Mouse (Mus musculus) macrophage (primary cell): ENCODE data around the gene Irs1. TPM values are rescaled to one million over a fixed set of nuclear protein-coding genes. Genes with fewer than 3 reads are reported as not detected.

Experiments
- H3K27ac ChIP-seq: fragments of 350-480 bp; formaldehyde crosslinking; 2 replicates; pipeline ENCODE4 v1.9.0; 2021
- H3K36me3 ChIP-seq: fragments of 350-480 bp; formaldehyde crosslinking; 2 replicates; pipeline ENCODE4 v1.9.0; 2021; ENCODE audit errors: inconsistent target
- H3K4me3 ChIP-seq: fragments of 350-480 bp; formaldehyde crosslinking; 2 replicates; pipeline ENCODE4 v1.9.0; 2021; ENCODE audit errors: inconsistent target
- H3K79me2 ChIP-seq: fragments of 350-480 bp; formaldehyde crosslinking; 2 replicates; pipeline ENCODE4 v1.9.0; 2021; ENCODE audit errors: inconsistent target
- WGBS: methylation state at CpG from one replicate; pipeline ENCODE4 v1.1.7; 2026; ENCODE audit warnings: inconsistent platforms; ENCODE audit not compliant: missing documents; 5-methylcytosine and 5-hydroxymethylcytosine counted together
- polyA plus RNA-seq: library from polyadenylated mRNA; stranded (reverse); fragments of 250-400 nt; gene quantifications from 3 replicates; pipeline ENCODE4 v1.2.4, GENCODE M21; 2018; ENCODE audit warnings: inconsistent platforms

Gene Irs1
- polyA plus RNA-seq, 1 experiment from 2014 or later, result not detected

DNA sequence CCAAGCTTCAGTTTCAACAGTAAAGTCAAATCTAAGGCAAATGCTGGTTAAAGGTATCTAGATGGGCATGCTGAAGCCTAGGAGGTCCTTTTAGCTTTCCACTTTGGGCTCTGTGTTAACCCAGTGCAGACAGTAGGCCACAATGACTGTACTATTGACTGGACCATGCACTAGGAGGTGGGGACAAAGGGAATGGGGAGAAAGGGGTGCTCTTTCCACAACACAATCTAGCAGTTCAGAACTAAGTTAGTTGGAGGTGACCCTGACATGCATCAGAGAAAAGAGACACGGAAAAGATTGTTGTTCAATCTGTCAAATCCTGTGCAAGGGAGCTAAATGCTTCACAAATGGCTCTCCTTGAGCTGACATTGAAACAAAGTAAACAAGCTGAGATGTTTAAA, 7.3 kb downstream of the Irs1 start:
- peak overlapping the region; percentile 15; the same call in 1 of the 2 replicates for H3K4me3 ChIP-seq
- H3K27ac ChIP-seq, result no peak overlapping the region
- 83% methylated on average over 1 of the region's 1 CpGs for WGBS
- H3K79me2 ChIP-seq, result no peaks in the 10 kb centered on the region
- H3K36me3 ChIP-seq, result no peaks in the 10 kb centered on the region

DNA sequence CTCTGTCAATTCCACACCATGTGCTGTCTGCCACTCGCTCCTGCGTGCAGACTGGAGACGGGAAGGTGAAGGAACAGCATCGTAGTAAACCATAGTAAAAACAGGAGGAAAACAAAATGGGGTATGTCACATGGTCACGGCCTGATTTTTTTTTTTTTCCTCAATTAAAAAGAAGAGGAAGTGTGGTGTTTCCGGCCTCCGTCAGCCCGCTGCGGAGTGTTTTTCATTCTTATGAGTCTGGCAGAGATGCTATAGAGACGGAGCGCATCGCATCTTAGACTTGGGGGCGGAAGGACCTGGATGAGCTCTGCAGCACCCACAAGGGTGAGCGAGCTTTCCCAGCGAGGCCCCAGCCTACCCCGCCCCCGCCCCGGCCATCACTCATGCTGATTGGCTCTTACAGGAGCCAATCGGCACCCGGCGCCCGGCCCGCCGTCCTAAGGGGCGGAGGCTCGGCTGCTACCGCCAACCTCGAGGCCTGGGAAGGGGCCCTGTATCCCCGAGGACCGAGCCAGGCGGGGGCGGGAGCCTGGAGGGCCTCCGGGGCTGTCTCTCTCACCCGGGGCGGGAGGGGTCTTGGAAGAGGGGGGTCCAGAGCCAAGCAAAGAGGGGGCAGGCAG, 8.1 kb downstream of the Irs1 start:
- H3K27ac ChIP-seq, result peak overlapping the region; percentile 21; the same call in 1 of the 2 replicates
- H3K36me3 ChIP-seq, result no peaks in the 10 kb centered on the region
- H3K79me2 ChIP-seq, result no peaks in the 10 kb centered on the region
- peak overlapping the region; percentile 26 for H3K4me3 ChIP-seq
- WGBS, result 2% methylated on average over 35 of the region's 35 CpGs

DNA sequence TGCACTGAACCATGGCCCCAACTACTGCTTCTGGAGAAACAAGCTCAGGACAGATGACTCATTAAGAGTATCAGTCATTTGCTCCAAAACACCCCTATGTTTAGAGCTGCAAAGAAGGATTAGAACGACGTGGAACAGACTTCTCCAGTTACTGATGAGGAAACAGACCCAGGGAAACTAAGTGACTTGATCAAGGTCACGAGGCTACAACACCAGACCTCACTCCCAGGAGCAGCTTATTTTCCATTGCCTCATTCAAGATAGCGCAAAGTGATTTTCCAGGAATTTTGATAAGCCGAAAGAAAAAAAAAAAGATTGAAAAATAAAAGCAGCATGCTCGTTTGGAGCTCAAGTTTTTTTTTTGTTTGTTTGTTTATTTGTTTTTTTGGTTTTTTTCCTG, 9.4 kb downstream of the Irs1 start:
- H3K79me2 ChIP-seq, result no peaks in the 10 kb centered on the region
- no peak overlapping the region for H3K4me3 ChIP-seq
- no peak overlapping the region for H3K27ac ChIP-seq
- 93% methylated on average over 6 of the region's 6 CpGs for WGBS
- H3K36me3 ChIP-seq, result no peaks in the 10 kb centered on the region

DNA sequence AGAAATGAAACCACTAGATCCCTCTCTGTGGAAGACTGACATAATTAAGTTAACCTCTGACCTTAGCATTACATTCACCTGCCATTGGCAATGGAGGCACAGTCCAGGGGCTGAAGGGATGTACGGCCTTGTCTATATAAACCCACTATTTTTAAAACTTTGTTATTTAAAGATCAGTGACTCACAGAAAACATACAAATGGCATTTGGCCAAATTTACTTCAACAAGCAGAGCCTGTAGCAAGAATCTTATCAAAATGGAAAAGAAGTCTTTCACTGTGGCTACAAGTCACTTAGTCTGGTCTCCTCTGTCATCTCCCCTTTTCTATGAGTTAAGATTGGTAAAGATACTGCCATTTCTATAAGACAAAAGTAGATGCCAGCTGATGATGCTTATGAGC, 11.4 kb downstream of the Irs1 start:
- Histone ChIP-seq H3K79me2 (no peaks in the 10 kb centered on the region), H3K36me3 (no peaks in the 10 kb centered on the region), H3K27ac (no peak overlapping the region), H3K4me3 (no peak overlapping the region)
- 100% methylated on average over 1 of the region's 1 CpGs for WGBS

DNA sequence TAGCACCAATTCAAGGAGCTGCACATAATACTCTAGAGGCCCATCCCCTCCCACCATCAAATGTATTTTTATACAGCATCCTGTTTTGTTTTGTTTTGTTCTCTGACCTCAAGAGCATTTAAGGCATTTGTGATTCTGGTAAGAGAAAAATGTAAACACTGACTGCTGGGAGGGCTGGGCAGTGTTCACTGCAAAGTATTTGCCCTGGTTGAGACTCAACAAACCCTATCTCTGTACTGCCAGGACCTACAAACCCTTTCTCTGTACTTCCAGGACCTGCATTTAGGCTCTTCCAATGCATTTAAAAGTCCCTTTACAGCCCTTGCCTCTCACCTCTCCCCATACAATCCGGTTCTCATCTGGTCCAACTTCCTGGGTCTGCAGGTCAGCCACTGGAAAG, 16.9 kb downstream of the Irs1 start:
- no peaks in the 10 kb centered on the region for H3K36me3 ChIP-seq
- no CpG with 5 or more reads among the region's 1 CpGs for WGBS
- no peak overlapping the region for H3K27ac ChIP-seq
- H3K4me3 ChIP-seq, result no peak overlapping the region
- no peaks in the 10 kb centered on the region for H3K79me2 ChIP-seq

DNA sequence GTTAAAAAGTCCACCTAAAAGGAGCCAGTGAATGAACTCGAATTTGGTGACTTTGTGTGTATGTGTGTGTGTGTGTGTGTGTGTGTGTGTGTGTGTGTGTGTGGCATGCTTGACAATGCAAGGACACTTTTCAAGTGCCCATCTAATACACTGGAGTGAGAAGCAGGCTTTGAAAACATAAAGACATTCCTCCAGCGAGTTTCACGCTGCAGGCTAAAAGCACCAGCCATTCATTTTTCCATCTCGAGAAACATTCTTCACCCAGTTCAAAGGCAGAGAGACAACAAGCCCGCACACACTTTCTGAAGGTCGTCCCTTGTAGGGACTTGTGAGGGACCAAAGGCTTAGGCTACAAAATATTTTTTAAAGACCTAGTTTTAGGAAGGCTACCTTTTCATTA, 17.7 kb downstream of the Irs1 start:
- Histone ChIP-seq H3K27ac (no peak overlapping the region), H3K79me2 (no peaks in the 10 kb centered on the region), H3K36me3 (no peaks in the 10 kb centered on the region), H3K4me3 (no peak overlapping the region)
- 79% methylated on average over 6 of the region's 6 CpGs for WGBS

DNA sequence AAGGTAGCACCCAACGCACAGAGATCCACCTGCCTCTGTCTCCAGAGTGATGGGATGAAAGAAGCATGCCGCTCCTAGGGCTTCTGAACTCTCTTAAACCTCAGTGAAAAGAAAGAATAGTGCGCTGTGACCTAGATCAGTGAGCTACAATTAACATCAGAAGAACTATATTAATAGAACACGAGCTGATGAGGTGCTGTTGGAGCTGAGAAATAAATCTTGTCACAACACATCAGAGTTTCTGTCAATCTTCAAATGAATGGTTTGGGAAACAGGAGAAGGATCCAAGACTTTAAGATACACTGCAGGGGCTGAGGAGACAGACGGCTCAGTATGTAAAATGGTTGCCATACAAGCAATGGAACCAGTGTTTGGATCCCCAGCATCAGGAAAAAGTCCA, 19.0 kb downstream of the Irs1 start:
- Histone ChIP-seq H3K4me3 (no peak overlapping the region), H3K36me3 (no peaks in the 10 kb centered on the region), H3K27ac (no peak overlapping the region), H3K79me2 (no peaks in the 10 kb centered on the region)
- WGBS, result 92% methylated on average over 5 of the region's 5 CpGs

DNA sequence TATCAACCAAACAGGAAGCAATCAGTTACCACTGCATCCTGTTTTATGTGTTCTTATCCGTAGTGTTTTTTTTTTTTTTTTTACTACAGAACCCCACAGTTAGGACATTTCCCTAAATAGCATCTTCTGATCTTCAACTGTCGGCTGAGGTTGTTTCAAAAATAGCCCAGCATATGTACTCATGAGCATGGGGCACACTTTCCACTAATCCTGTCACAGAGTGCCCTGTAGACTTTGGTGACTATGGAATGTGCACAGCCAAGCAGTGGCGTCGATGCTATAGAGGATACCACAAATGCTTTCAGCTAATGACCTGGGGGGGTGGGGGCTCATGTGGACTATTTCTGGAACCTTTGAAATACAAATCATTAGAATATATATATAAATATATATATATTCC, 23.7 kb downstream of the Irs1 start:
- WGBS, result 8% methylated on average over 4 of the region's 4 CpGs
- Histone ChIP-seq H3K36me3 (no peaks in the 10 kb centered on the region), H3K4me3 (no peak overlapping the region), H3K79me2 (no peaks in the 10 kb centered on the region), H3K27ac (no peak overlapping the region)

DNA sequence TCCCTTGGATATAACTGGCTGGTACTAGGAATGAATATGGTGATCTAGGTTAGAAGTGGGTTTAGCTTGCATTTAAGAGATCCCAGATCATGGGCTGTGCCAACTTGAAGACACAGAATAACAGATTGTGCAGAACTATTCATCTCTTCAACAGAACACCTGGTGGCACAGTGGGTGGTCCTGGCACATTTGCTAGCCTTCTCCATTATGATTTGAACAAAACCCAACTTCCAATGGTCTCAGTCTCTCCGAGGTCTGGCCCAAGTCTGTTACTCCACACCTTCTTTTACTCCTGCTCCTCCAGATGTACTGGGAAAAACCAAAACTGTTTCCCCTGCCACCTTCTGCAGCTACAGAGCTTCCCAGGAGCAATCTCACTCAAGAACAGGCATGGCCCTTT, 28.9 kb downstream of the Irs1 start:
- no peak overlapping the region for H3K4me3 ChIP-seq
- 90% methylated on average over 1 of the region's 1 CpGs for WGBS
- H3K79me2 ChIP-seq, result no peaks in the 10 kb centered on the region
- no peaks in the 10 kb centered on the region for H3K36me3 ChIP-seq
- no peak overlapping the region for H3K27ac ChIP-seq

DNA sequence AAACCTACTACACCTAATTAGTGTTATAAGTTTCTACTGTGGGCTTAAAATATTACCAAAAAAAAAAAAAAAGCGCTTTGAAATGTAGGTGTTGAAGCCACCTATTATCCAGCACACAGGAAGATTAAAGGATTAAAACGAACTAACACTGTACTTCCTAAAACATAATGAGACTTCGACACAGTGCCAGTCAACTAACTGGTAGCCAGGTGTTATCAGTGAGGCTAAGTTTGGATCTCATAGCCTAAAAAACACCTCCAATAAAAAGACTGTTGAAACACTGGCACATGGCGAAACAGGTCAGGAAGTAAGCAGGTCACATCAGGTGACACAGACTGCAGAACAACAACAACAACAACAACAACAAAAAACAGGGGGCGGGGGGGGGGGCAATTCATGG, 29.6 kb downstream of the Irs1 start:
- Histone ChIP-seq H3K4me3 (no peak overlapping the region), H3K27ac (no peak overlapping the region), H3K79me2 (no peaks in the 10 kb centered on the region), H3K36me3 (no peaks in the 10 kb centered on the region)
- 84% methylated on average over 5 of the region's 5 CpGs for WGBS

DNA sequence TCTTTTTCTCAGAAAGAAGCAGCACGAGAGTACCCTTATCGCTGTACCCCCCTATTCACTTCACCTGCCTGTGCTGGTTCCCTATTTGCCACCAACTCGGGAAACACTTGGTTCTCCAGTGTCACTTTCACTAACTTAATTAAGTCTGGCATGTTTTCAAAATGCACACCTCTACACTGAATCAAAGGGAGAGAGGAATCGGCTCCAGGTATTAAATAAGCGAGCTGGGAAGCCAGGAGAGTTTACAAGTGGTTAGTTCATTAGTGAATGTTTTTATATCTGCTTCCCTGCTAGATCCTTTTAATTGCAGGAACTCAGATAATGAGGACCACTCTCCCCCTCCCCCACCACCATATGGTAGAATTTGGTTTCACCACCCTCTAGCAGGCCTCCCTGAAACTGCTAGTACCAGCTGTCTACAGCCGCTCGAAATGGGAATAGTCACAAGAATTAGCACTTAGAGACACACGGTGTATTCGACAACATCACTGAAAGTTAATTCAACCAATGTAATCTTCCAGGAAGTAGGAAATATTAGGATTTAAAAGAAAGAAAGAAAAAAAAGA, 30.1 kb downstream of the Irs1 start:
- Histone ChIP-seq H3K79me2 (no peaks in the 10 kb centered on the region), H3K4me3 (no peak overlapping the region), H3K27ac (no peak overlapping the region), H3K36me3 (no peaks in the 10 kb centered on the region)
- 65% methylated on average over 9 of the region's 9 CpGs for whole genome bisulfite sequencing

DNA sequence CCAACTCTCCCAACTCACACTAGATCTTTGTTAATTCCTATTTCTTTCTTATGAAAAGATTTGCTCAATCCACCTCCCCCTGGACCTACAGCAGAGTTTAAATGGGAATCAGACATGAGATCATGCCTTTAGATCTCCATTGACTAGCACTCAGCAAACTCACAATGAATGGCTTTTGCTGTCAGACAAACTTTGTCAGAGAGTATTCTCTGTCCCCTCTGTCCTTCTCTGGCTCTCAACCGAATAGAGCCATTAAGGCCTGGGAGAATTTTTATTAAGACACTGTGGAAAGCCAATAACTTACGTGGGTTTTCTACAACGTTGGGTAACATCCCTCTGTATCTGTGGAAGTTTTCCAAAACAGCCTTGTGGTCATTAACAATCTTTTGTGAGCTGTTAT, 31.2 kb downstream of the Irs1 start:
- H3K4me3 ChIP-seq, result no peak overlapping the region
- 74% methylated on average over 3 of the region's 3 CpGs for WGBS
- no peak overlapping the region for H3K27ac ChIP-seq
- no peaks in the 10 kb centered on the region for H3K79me2 ChIP-seq
- H3K36me3 ChIP-seq, result no peaks in the 10 kb centered on the region

DNA sequence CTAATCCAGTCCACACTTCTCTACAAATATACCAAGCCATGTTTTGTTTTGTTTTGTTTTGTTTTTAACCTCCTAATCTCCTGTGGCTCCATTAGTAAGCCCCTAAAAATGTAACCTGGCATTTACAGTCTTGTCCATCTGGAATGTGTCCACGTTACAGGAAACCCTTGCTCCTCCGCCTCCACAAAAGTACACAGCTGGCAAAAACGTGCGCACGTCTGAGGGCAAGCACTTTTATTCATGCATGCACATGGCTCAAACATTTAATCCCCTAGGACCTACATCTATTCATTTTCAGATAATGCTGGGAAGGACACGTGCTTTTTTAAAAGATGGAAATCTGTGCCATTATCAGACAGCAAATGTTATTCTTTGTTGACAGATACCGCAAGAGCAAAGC, 32.9 kb downstream of the Irs1 start:
- Histone ChIP-seq H3K4me3 (no peak overlapping the region), H3K27ac (no peak overlapping the region), H3K36me3 (no peaks in the 10 kb centered on the region), H3K79me2 (no peaks in the 10 kb centered on the region)
- 75% methylated on average over 7 of the region's 7 CpGs for WGBS

DNA sequence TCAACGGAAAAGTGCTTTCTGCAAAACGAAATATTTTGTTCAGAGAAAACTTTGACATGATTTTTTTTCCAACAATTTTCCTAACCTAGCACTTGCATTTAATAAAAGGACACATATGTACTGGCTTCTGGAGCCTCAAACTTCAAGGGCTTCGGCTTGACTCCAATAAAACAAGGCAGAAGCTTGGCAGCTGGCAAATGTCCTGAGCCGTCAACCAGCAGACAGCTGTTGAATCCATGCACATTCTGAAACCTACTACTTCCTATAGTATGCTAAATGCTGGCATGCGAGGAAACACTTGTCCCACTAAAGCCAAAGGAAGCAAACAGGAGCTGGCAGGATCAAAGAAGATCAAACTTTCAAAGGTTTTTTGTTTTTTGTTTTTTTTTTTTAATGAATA, 33.8 kb downstream of the Irs1 start:
- no peaks in the 10 kb centered on the region for H3K36me3 ChIP-seq
- 60% methylated on average over 5 of the region's 5 CpGs for WGBS
- H3K27ac ChIP-seq, result no peak overlapping the region
- H3K4me3 ChIP-seq, result no peak overlapping the region
- H3K79me2 ChIP-seq, result no peaks in the 10 kb centered on the region

DNA sequence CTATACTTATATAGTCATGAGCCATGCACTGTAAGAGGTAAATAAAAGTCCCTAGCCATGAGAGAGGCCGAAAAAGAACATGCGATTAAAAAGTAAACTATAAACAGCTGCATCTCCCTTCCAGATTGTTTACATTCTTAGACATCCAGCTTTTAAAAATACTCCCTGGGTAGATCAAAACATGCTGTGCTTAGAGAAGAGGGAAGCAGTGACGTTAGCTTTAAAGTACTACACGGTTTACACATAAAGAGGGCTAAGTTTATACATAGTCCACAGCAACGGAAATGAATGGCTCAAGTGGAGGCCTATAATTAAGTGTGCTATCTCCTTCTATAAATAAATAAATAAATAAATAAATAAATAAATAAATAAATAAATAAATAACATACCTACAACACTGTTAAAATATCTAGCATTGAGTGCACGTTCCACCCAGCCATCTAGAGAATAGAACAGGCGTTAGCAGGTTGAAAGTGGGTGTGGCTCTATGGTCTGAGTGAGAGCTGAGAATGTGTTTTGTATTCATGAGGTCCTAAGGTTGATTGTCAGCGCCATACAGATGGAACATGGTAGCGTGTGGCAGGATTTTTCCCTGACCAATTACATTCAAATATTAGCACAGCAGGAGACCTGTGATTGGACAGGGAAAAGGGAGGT, 37.3 kb downstream of the Irs1 start:
- H3K27ac ChIP-seq, result no peak overlapping the region
- no peaks in the 10 kb centered on the region for H3K36me3 ChIP-seq
- no peaks in the 10 kb centered on the region for H3K79me2 ChIP-seq
- WGBS, result 88% methylated on average over 9 of the region's 9 CpGs
- H3K4me3 ChIP-seq, result no peak overlapping the region
